In the genomic region with DNA sequence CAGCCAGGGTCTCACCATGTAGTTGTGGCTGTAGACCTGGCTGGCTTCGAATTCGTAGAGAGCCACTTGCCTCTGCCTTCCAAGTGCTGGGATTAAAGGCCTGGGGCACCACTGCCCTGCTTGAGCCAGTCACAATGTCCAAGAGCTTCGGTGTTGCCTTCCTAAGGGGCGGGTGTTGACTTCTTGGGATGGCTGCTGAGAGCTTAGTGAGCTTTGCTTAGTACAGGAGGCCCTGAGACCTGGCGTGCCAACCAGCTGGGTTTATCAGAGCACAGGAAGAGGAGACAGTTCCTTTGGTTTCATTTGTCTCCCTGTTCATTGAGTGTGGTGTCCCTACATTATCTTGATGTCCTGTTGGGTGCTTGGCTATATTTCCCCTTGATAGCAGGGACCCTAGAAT, we compare ENCODE assay signal across 7 mouse cellular contexts. TPM values are rescaled to one million over a fixed set of nuclear protein-coding genes. Genes with fewer than 3 reads are reported as not detected.
DNase-seq lines count a peak whose midpoint lies in the region; ATAC-seq and TF ChIP-seq lines count a peak whose summit lies in the region.

No protein-coding gene starts in this region.

- H3K4me1 ChIP-seq in spleen, adult 2 months (ENCODE audit: control insufficient read depth, insufficient read depth, insufficient read length): peaks cover 22% of the 10 kb centered on the region
- H3K4me1 ChIP-seq in forebrain, postnatal 0 days (ENCODE audit: insufficient read depth): peaks cover 28% of the 10 kb centered on the region
- peaks cover 72% of the 10 kb centered on the region for H3K4me1 ChIP-seq in liver, embryonic 15.5 days (replicated peaks)
- peaks cover 19% of the 10 kb centered on the region for H3K4me1 ChIP-seq in stomach, postnatal 0 days (replicated peaks; ENCODE audit: control insufficient read depth, insufficient read depth)

- TF ChIP-seq EP300 in stomach, postnatal 0 days (optimal IDR thresholded peaks at IDR 0.05): no peak

- TF ChIP-seq CTCF in spleen, adult 2 months (IDR thresholded peaks at IDR 0.05; ENCODE audit: extremely low read depth, insufficient read depth, insufficient read length, insufficient replicate concordance): no peak
- TF ChIP-seq CTCF in forebrain, postnatal 0 days (IDR thresholded peaks at IDR 0.05; ENCODE audit: low read depth): no peak
- TF ChIP-seq CTCF in stomach, postnatal 0 days (IDR thresholded peaks at IDR 0.05; ENCODE audit: low read depth): no peak

- H3K27ac ChIP-seq in spleen, adult 2 months (ENCODE audit: insufficient read depth, low read length): no peak overlapping the region
- peak overlapping the region; percentile 95; the same call in 1 of the 2 replicates for H3K27ac ChIP-seq in forebrain, postnatal 0 days (ENCODE audit: low read depth, low read length)
- 0 out of 2 replicates have a peak overlapping the region, but pooled peaks have one; percentile 0 for H3K27ac ChIP-seq in liver, embryonic 15.5 days (replicated peaks)
- peak overlapping the region; percentile 93 for H3K27ac ChIP-seq in stomach, postnatal 0 days (replicated peaks)

- H3K36me3 ChIP-seq in spleen, adult 2 months (ENCODE audit: control insufficient read depth, insufficient read depth, low read length): no peaks in the 10 kb centered on the region
- no peaks in the 10 kb centered on the region for H3K36me3 ChIP-seq in forebrain, postnatal 0 days (ENCODE audit: insufficient read depth)
- no peaks in the 10 kb centered on the region for H3K36me3 ChIP-seq in liver, embryonic 15.5 days (replicated peaks)
- H3K36me3 ChIP-seq in stomach, postnatal 0 days (ENCODE audit: control insufficient read depth, insufficient read depth, low read length): no peaks in the 10 kb centered on the region

- peak overlapping the region; percentile 91 for H3K4me2 ChIP-seq in forebrain, postnatal 0 days (ENCODE audit: low read depth)
- H3K4me2 ChIP-seq in liver, embryonic 15.5 days: peak overlapping the region; percentile 91
- peak overlapping the region; percentile 89 for H3K4me2 ChIP-seq in stomach, postnatal 0 days (replicated peaks; ENCODE audit: low read depth)

- H3K4me3 ChIP-seq in spleen, adult 2 months (ENCODE audit: extremely low read depth, insufficient read depth, insufficient read length): peak overlapping the region; percentile 73; the same call in 1 of the 2 replicates
- H3K4me3 ChIP-seq in forebrain, postnatal 0 days (ENCODE audit: low read depth, low read length): peak overlapping the region; percentile 85
- peak overlapping the region; percentile 67 for H3K4me3 ChIP-seq in liver, embryonic 15.5 days (replicated peaks)
- peak overlapping the region; percentile 88 for H3K4me3 ChIP-seq in stomach, postnatal 0 days (ENCODE audit: low read depth, low read length)

- H3K9me3 ChIP-seq in forebrain, postnatal 0 days (ENCODE audit: low read length): no peaks in the 10 kb centered on the region
- H3K9me3 ChIP-seq in liver, embryonic 15.5 days (replicated peaks): no peaks in the 10 kb centered on the region
- H3K9me3 ChIP-seq in stomach, postnatal 0 days (ENCODE audit: control insufficient read depth, low read length): no peaks in the 10 kb centered on the region

- WGBS in spleen, adult 2 months: 42% methylated on average over 5 of the region's 5 CpGs
- WGBS in forebrain, postnatal 0 days: 28% methylated on average over 5 of the region's 5 CpGs
- WGBS in liver, embryonic 15.5 days (ENCODE audit: insufficient replicate concordance): 18% methylated on average over 5 of the region's 5 CpGs
- WGBS in stomach, postnatal 0 days: 24% methylated on average over 5 of the region's 5 CpGs

- peaks cover 4% of the 10 kb centered on the region; the same call in 1 of the 2 replicates for H3K27me3 ChIP-seq in spleen, adult 2 months (ENCODE audit: control insufficient read depth, insufficient read depth, low read length)
- H3K27me3 ChIP-seq in forebrain, postnatal 0 days (ENCODE audit: insufficient read depth, low read length): no peaks in the 10 kb centered on the region
- H3K27me3 ChIP-seq in liver, embryonic 15.5 days: peaks cover 25% of the 10 kb centered on the region
- no peaks in the 10 kb centered on the region for H3K27me3 ChIP-seq in stomach, postnatal 0 days (ENCODE audit: control insufficient read depth, insufficient read depth, low read length)

- no peak for ATAC-seq in forebrain, postnatal 0 days
- ATAC-seq in liver, embryonic 15.5 days (ENCODE audit: insufficient read depth): no peak
- no peak for ATAC-seq in stomach, postnatal 0 days (ENCODE audit: low FRiP score, low TSS enrichment)

- no peak for TF ChIP-seq POLR2A in spleen, adult 2 months (IDR thresholded peaks at IDR 0.05; ENCODE audit: low read depth, low read length)

- DNase-seq in spleen, adult 2 months (ENCODE audit: low read depth in 1 of 2, low spot score in 2 of 2): no peak
- DNase-seq in spleen, postnatal 14 days (ENCODE audit: low spot score in 2 of 2): no peak
- DNase-seq in forebrain, postnatal 0 days: no peak
- DNase-seq in stomach, postnatal 0 days (ENCODE audit: low spot score): no peak
- no peak for DNase-seq in T-cell, adult 2 months (ENCODE audit: low spot score)
- no peak for DNase-seq in urinary bladder, postnatal 36 days (ENCODE audit: low spot score in 2 of 2)

- peak overlapping the region; percentile 96 for H3K9ac ChIP-seq in forebrain, postnatal 0 days
- no peak overlapping the region for H3K9ac ChIP-seq in liver, embryonic 15.5 days
- H3K9ac ChIP-seq in stomach, postnatal 0 days (ENCODE audit: low read length): peak overlapping the region; percentile 88

RNA-seq across cellular contexts. Expression of a gene that starts 1.4 kb away (rescaled TPM):
- polyA plus RNA-seq in spleen, adult 2 months (2012; rRNA removed): 11.0 and 11.6 TPM in 2 replicates
- total RNA-seq in forebrain, postnatal 0 days (2014; rRNA removed): 38.1 and 43.9 TPM in 2 replicates
- 26.6 and 27.7 TPM in 2 replicates for polyA plus RNA-seq in forebrain, postnatal 0 days (2015; fragmentation: Nextera tagmentation; extraction: Ambion mirVana)
- 8.5 and 11.6 TPM in 2 replicates for polyA plus RNA-seq in liver, embryonic 15.5 days (2015; fragmentation: Nextera tagmentation; extraction: Ambion mirVana)
- polyA plus RNA-seq in stomach, postnatal 0 days (2015; fragmentation: Nextera tagmentation; extraction: Ambion mirVana): 90.7 and 101 TPM in 2 replicates

RNA-seq across cellular contexts. Expression of a gene that starts 30.3 kb away (rescaled TPM):
- polyA plus RNA-seq in spleen, adult 2 months (2012; rRNA removed): 5.5 and 5.6 TPM in 2 replicates
- 109 and 135 TPM in 2 replicates for total RNA-seq in forebrain, postnatal 0 days (2014; rRNA removed)
- 268 and 350 TPM in 2 replicates for polyA plus RNA-seq in forebrain, postnatal 0 days (2015; fragmentation: Nextera tagmentation; extraction: Ambion mirVana)
- polyA plus RNA-seq in liver, embryonic 15.5 days (2015; fragmentation: Nextera tagmentation; extraction: Ambion mirVana): 2.4 and 2.5 TPM in 2 replicates
- polyA plus RNA-seq in stomach, postnatal 0 days (2015; fragmentation: Nextera tagmentation; extraction: Ambion mirVana): 9.3 and 9.5 TPM in 2 replicates

Comparison
In these comparisons a context has a peak if more than half of its experiments do, and no peak if none do; other contexts are left out.
1. RNA of a gene that starts 30.3 kb away (polyA plus RNA-seq): 268 to 350 TPM in forebrain, postnatal 0 days; 9.3 to 9.5 TPM in stomach, postnatal 0 days, 5.5 to 5.6 TPM in spleen, adult 2 months and 2.4 to 2.5 TPM in liver, embryonic 15.5 days; every median in the first group is over 10 times any median in the second.
2. Peak in every context shown above with its lines, with median percentiles within 50 percentile points of each other: H3K4me3 ChIP-seq and H3K4me2 ChIP-seq.